ENCODE assay signal across 9 mouse cellular contexts in the genomic region with DNA sequence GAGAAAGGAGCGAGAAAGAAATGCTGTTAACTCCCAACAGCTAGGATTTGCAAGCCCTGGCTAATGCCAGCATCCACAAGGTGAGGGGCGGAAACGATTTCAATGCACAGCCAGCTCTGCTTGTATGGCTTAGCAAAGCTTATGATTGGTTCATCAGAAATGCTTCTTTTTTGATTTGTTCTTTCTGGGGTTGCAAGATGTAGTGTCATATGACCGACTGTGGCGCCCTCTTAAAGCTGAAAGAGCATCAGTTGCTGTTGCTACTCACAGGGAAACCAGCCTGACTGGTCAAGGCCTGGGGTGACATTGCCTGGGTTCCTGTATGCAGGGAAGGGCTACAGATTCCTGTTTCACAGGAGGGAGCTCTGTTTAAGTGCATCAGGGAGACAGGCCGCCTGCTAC. TPM values are rescaled to one million over a fixed set of nuclear protein-coding genes. Genes with fewer than 3 reads are reported as not detected.
A peak's percentile ranks its signal among the peaks of the same experiment; 100 is the strongest.
DNase-seq lines count a peak whose midpoint lies in the region; ATAC-seq lines count a peak whose summit lies in the region.
"Had no signal": no experiment of that assay in that cellular context is flagged by ENCODE, and none has a peak within 500 bp of the region (broad histone marks: within the 10 kb centered on the region; RNA-seq: fewer than 3 reads in every experiment).

No protein-coding gene starts in this region.

- no peaks in the 10 kb centered on the region for H3K36me3 ChIP-seq in hindbrain, embryonic 15.5 days
- no peaks in the 10 kb centered on the region for H3K36me3 ChIP-seq in limb, embryonic 12.5 days

- DNase-seq in kidney, postnatal 10 days, result peak; percentile 4
- no peak for DNase-seq in kidney, adult 9 months
- peak; percentile 56 for DNase-seq in embryo, embryonic 10 days (ENCODE audit: low spot score)
- peak; percentile 46 to 51 for DNase-seq in right cerebral cortex, postnatal 10 days (ENCODE audit: low spot score in 2 of 2)
- no peak for DNase-seq in urinary bladder, postnatal 4 days (ENCODE audit: low spot score in 2 of 2)
- no peak for DNase-seq in gastrocnemius, postnatal 4 days (ENCODE audit: low spot score in 2 of 2)

- H3K9ac ChIP-seq in hindbrain, embryonic 15.5 days, result 0 out of 2 replicates have a peak overlapping the region, but pooled peaks have one; percentile 16
- H3K9ac ChIP-seq in limb, embryonic 12.5 days (replicated peaks), result no peak overlapping the region

- 9% methylated on average over 6 of the region's 6 CpGs for WGBS in hindbrain, embryonic 15.5 days
- 10% methylated on average over 6 of the region's 6 CpGs for WGBS in limb, embryonic 12.5 days

- H3K4me1 ChIP-seq in hindbrain, embryonic 15.5 days (replicated peaks), result peaks cover 13% of the 10 kb centered on the region
- H3K4me1 ChIP-seq in limb, embryonic 12.5 days (replicated peaks), result peaks cover 14% of the 10 kb centered on the region

- peak; percentile 90 for ATAC-seq in hindbrain, embryonic 15.5 days (ENCODE audit: low FRiP score, low read depth)
- ATAC-seq in limb, embryonic 12.5 days (ENCODE audit: insufficient number of reproducible peaks, insufficient read depth, low FRiP score, low TSS enrichment, low read depth), result no peak

- H3K9me3 ChIP-seq in hindbrain, embryonic 15.5 days, result no peaks in the 10 kb centered on the region
- no peaks in the 10 kb centered on the region for H3K9me3 ChIP-seq in limb, embryonic 12.5 days

- H3K4me3 ChIP-seq in hindbrain, embryonic 15.5 days, result peak overlapping the region; percentile 43
- H3K4me3 ChIP-seq in limb, embryonic 12.5 days (replicated peaks), result no peak overlapping the region

- no peak overlapping the region; the same call in 1 of the 2 replicates for H3K27ac ChIP-seq in hindbrain, embryonic 15.5 days (replicated peaks)
- H3K27ac ChIP-seq in limb, embryonic 12.5 days, result no peak overlapping the region

- peak overlapping the region; percentile 83 for H3K4me2 ChIP-seq in hindbrain, embryonic 15.5 days
- peak overlapping the region; percentile 69 for H3K4me2 ChIP-seq in limb, embryonic 12.5 days

- peaks cover 9% of the 10 kb centered on the region; the same call in 1 of the 2 replicates for H3K27me3 ChIP-seq in hindbrain, embryonic 15.5 days
- peaks cover 10% of the 10 kb centered on the region; the same call in 1 of the 2 replicates for H3K27me3 ChIP-seq in limb, embryonic 12.5 days

RNA-seq across cellular contexts. Expression of gene Slc26a5, which starts 0.9 kb away (rescaled TPM):
- 0.09 and 0.14 TPM in 2 replicates for polyA plus RNA-seq in hindbrain, embryonic 15.5 days (2015; fragmentation: Nextera tagmentation; extraction: Ambion mirVana)
- 0.10 and 0.20 TPM in 2 replicates for polyA plus RNA-seq in limb, embryonic 12.5 days (2016; fragmentation: Nextera tagmentation; extraction: Ambion mirVana)
- not detected for total RNA-seq in gastrocnemius, postnatal 4 days (2021)
- total RNA-seq: adrenal gland, postnatal 36 days had no signal

Comparison
In these comparisons a context has a peak if more than half of its experiments do, and no peak if none do; other contexts are left out.
1. DNase-seq: peak in kidney, postnatal 10 days (single experiment), embryo, embryonic 10 days (single experiment) and right cerebral cortex, postnatal 10 days (2 of 2); none in kidney, adult 9 months (single experiment), urinary bladder, postnatal 4 days (0 of 2) and gastrocnemius, postnatal 4 days (0 of 2).